Mouse (Mus musculus) kidney, adult 2 months (tissue): Measurements from ENCODE around the gene Morn1.

Experiments used
- CTCF ChIP-seq: fragments of 200-500 bp; conservative IDR thresholded peaks from 2 replicates; pipeline ENCODE4 v1.5.1; 2011; ENCODE audit warnings: low read depth, mild to moderate bottlenecking, control low read depth, low read length, moderate library complexity, mixed read lengths; ENCODE audit not compliant: insufficient read depth, insufficient read length
- POLR2A ChIP-seq: fragments of 200-500 bp; IDR thresholded peaks from one replicate; pipeline ENCODE4 v1.6.1; 2011; ENCODE audit warnings: low read depth, low read length, control low read depth

- TF ChIP-seq CTCF, result peak; percentile 54
- TF ChIP-seq POLR2A, result no peak
These were observed 17.2 kb upstream of the Morn1 start for GRCm38 (mm10) chr4:155069191-155069590.
